Mouse (Mus musculus): ENCODE data around the gene Top2b.

The Top2b gene

DNA sequence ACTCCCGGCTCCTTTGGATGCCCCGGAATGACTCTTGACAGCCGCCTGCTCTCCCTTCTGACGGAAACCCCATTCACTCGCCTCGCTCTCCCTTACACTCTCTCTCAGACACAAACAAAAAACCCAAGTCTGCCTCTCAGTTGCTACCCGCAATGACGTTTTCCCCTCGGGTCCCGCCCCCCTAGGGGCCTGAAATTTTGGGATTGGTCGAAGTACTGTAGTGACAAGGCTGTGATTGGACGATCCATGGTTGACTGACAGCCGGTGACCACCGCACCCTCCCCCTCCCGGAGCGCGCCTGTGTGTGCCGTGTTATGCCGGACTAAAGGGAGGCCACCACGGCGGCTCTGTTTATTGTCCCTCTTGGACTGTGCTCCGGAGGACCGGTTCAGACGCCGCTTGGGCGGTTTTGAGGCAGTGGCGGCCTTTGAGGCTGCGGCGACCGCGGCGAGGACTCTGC lies at the start of gene Top2b:
Gene Top2b (plus strand): TSS at position 302 of the 460 bp plus-strand sequence.
- peak; percentile 98 to 99 for DNase-seq (ENCODE audit: low spot score in 2 of 2)

DNA sequence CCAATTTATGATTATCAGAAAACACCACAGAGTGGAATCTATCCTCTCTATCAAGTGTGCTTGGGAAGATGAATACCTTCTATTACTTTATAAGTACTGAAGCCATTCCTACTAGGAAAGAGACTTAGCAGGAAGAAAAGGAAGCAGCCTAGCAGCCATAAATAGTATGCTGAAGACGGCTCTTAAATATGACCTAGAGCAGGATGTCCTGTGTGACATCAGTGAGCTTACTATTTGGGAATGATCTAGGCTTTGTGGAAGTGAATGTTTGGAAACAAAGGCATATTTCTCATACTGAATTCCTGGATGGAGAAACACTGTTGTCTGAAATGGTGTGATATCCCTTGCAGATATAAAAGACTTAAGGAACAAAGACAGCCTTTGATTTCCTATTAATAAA lies 48.3 kb upstream of the Top2b start:
- no peak for DNase-seq (ENCODE audit: low spot score in 2 of 2)

DNA sequence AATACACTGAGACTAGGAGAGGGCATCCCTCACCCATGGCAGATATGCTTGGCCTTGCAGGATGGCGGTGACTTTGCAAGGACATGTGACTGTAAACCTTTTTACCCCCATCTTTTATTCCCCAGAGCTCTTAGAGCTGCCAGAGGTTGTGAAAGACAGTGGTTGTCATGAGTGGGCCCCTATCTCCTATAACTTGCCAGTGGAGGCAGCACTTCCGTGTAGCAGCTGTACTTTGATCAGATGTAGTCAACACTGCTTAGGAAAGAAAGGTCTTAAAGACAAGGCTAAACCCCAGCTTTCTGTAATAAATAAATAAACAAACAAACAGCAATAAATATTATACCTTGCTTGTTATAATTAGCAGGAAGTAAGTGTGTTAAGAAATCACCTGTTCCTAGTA lies 45.2 kb upstream of the Top2b start:
- no peak for DNase-seq (ENCODE audit: low spot score in 2 of 2)

GRCm38 (mm10) chr14:16324394-16324793 lies 40.6 kb upstream of the Top2b start:
- no peak for DNase-seq (ENCODE audit: low spot score in 2 of 2)

DNA sequence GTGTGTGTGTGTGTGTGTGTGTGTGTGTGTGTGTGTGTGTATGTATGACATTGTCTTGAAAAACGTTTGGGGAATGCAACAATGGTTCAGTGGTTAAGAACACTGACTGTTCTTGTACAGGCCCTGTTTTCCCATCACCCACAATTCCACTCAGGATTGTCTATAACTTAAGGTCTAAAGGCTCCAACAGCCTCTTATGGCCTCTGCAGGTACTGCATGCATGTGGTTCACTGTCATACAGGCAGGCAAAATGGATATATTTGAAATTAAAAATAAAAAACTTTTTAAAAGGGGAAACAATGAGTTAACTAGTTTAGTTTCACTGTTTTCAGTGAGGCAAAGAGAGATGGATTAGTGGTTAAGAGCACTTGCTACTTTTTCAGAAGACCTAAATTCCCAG lies 39.8 kb upstream of the Top2b start:
- DNase-seq (ENCODE audit: low spot score in 2 of 2): no peak

GRCm38 (mm10) chr14:16328531-16328930 lies 36.4 kb upstream of the Top2b start:
- DNase-seq (ENCODE audit: low spot score in 2 of 2): no peak

DNA sequence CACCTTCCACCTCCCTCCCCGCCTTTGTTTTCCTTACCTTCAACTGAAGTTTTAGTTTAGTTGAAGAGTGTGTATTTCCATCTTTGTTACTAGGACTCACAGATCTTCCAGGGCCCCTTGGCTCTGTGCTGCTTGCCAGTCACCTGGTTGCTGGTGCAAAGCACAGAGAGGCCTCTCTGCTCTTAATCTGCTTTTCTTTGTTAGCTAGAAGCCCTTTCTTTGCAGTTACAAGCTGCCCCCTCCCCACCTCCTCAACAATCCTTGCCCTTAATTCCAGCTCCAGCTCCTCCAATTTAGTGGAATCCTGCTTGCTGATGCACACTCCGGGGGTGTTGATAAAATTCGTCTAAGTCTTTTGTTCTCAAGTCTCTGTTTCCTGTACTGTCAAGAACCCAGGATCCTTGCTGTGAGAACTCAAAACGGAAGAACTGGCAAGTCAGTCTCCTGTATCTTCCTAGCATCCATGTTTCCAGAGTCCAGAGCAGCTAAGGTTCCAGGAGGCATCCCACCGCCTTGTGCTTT lies 36.0 kb upstream of the Top2b start:
- DNase-seq (ENCODE audit: low spot score in 2 of 2): no peak

DNA sequence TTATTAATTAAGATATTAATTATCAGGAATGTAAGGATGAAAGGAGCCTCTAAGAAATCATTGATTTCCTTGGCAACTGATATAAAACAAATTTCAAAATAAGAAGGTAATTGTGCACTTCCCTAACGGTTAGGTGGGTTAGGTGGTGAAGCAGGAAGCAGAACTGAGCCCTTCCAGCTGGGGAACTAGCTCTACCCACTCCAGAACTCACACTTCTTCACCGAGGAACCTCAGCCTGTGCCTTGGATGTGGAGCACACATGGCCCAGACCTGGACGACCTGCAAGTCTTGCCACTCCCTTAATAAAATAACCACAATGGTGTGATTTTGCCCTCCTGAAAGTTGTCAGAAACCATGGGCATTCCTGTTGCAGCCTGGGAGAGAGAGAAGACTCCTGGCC lies 35.2 kb upstream of the Top2b start:
- DNase-seq (ENCODE audit: low spot score in 2 of 2): no peak

- no peak for DNase-seq (ENCODE audit: low spot score in 2 of 2)
Measured at GRCm38 (mm10) chr14:16334260-16334659, 30.7 kb upstream of the Top2b start.

GRCm38 (mm10) chr14:16335835-16336417 lies 29.1 kb upstream of the Top2b start:
- DNase-seq (ENCODE audit: low spot score in 2 of 2): no peak

- no peak for DNase-seq (ENCODE audit: low spot score in 2 of 2)
Measured at GRCm38 (mm10) chr14:16347505-16347904, 17.5 kb upstream of the Top2b start.

DNA sequence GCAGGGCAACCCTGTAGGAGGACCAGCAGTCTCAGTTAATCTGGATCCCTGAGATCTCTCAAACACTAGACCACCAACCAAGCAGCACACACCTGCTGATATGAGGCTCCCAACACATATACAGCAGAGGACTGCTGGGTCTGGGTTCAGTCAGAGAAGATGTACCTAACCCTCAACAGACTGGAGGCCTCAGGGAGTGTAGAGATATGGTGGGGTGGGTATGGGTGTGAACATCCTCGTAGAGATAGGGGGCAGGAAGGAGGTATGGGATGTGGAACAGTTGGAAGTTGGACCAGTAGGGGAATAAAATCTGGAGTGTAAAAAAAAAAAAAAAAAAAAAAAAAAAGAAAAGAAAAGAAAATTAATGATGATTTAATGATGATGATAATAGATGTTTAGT lies 5.3 kb upstream of the Top2b start:
- DNase-seq (ENCODE audit: low spot score in 2 of 2): no peak

GRCm38 (mm10) chr14:16364161-16364831 lies 683 bp upstream of the Top2b start:
- peak; percentile 22 to 23 for DNase-seq (ENCODE audit: low spot score in 2 of 2)

DNA sequence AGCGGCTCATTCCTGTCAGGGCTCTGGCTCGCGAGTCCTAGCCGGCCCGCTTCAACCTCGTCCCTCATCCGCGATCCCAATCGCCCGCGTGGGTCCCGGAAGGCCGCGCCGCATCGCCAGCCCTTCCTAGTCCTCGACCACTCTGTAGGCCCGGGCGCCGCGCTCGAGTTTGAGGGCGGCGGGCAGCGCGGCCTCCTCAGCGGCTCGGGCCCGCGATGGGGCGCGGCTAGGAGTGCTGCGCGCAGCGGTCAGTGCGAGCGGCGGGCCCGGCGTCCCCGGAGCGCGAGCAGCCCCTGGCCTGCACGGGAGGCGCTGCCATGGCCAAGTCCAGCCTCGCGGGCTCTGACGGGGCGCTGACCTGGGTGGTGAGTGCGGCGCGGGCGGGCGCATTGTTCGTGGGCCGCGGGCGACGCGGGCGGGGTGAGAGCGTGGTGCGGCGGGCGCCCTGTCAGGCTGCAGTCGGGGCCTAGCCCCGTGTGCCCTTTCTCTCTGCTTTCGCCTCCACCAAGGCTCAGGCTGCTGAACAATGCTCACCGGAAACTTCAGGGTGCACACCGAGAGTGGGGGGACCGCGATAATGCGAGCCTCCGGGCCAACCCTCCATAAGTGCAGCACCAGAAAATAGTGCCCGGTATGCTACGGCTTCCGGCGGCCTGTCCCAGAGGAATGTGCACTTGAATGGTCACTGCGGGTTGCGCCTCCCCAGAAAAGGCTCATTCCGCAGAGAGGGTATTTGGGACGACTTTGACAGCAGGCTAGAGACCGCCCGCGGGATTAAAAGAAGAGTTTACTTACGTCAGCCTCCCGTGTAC lies 589 bp downstream of the Top2b start:
- peak; percentile 25 to 48 for DNase-seq (ENCODE audit: low spot score in 2 of 2)

DNA sequence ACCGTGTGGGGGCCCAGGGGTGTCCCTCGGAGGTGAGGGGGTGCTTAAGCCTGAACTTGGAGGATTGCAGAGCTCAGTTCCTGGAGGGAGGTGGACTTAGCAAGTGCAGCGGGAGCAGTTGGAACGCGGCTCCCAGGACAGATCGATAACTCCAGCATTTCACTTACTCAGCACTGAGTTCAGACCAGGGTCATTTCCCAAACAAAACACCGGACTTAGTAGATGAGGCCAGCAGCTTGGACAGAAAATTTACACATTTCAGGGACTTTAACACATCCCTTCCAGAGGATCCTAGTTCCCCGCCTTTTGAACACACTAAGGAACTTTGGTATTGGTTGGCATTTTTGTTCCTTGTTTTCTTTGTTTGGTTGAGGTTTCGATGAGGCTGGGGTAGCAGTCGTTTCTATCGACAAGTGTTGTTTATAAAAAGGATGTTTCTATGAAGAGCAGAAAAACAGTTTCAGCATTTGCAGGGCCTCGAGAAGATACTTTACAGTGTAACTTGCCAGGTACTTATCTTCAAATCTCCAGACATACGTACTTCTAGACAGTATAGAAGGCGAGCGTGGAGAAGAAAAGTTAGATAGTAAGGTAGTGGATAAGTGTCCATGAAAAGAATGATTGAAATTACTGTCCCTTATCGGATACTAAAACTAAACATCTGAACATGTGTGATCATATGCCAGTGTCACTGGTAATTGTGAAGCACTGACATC lies 1.4 kb downstream of the Top2b start:
- peak in 1 of 2 experiments; percentile 33 for DNase-seq (ENCODE audit: low spot score in 2 of 2)

DNA sequence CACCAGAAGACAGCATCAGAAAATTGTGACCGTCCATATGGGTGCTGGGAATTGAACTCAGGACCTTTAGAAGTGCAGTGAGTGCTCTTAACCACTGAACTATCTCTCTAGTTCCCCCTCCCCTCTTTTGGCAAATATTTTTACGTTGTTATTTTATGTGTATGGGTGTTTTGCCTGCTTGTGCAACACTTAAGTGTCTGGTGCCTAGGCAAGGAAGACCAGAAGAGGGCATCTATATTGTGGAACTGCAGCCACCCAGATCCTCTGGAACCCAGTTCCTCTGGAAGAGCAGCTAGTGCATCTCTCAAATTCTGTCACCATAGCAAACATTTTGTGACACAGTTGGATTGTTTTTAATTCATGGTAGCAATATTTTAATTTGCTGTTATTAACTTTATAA lies 2.0 kb downstream of the Top2b start:
- DNase-seq (ENCODE audit: low spot score in 2 of 2): no peak

GRCm38 (mm10) chr14:16372761-16373160 lies 7.8 kb downstream of the Top2b start:
- no peak for DNase-seq (ENCODE audit: low spot score in 2 of 2)

DNA sequence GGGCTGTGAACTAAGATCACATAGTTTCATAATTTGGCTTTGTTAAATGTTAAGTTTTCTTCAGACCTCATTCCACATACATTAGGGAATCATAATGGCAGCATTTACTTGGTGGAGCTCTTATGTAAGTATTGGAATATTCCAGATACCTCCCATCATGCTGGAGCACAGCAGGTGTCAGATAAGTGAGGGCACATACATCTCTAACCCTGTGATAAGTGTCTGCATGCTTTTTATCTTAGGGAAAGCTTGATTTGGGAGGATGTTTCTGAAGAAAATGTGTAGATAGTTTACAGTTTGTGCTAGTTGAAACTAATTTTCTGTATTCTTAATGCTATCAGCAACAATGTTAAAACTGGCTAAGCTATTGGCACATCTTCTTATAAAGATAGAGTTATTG lies 8.2 kb downstream of the Top2b start:
- no peak for DNase-seq (ENCODE audit: low spot score in 2 of 2)

DNA sequence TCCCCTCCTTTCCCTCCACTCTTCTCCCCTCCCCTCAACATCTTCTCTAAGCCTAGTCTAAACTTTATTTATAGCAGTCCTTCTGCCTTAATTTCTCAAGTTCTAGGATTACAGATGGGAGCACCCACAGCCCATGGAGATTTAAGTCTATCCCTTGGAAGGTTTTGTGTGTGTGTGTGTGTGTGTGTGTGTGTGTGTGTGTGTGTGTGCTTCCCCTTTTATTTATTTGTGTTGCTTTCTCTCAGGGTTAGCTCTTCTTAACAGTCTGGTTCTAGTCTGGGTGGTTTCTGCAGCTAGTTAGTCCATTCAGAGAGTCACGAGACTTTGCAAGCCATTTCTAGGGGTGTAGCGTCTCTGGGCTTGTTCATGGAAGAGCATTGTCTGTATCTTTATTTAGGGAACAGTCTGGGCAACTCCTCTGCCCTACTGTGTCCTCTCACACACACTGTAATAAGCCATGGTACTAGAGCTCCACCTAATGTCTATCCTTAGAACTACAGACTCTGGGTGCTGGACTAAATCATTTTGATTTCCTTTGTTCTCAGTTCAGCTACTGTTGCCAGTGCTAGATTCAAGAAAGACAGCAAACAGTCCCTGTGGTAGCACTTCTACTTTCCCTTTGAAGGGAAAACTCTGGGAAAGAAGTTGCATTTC lies 15.1 kb downstream of the Top2b start:
- DNase-seq (ENCODE audit: low spot score in 2 of 2): no peak

GRCm38 (mm10) chr14:16384783-16385182 lies 19.8 kb downstream of the Top2b start:
- DNase-seq (ENCODE audit: low spot score in 2 of 2): no peak

GRCm38 (mm10) chr14:16405187-16405586 lies 40.2 kb downstream of the Top2b start:
- DNase-seq (ENCODE audit: low spot score in 2 of 2): no peak
